Mouse (Mus musculus) embryonic fibroblast, embryonic 13.5 days (primary cell): ENCODE measurements around the gene Actb. TPM values are rescaled to one million over a fixed set of nuclear protein-coding genes. Genes with fewer than 3 reads are reported as not detected.

Experiments
- H3K27ac ChIP-seq: 2 replicates; pipeline ENCODE4 v1.5.1; 2012; ENCODE audit warnings: low read length, control low read depth, inconsistent platforms; ENCODE audit not compliant: insufficient read depth
- H3K4me1 ChIP-seq: 2 replicates; pipeline ENCODE4 v1.6.1; 2011; ENCODE audit warnings: low read length; ENCODE audit not compliant: control insufficient read depth, insufficient read depth
- H3K4me3 ChIP-seq: 2 replicates; pipeline ENCODE4 v1.5.1; 2011; ENCODE audit warnings: mild to moderate bottlenecking, control low read depth, low read length; ENCODE audit not compliant: insufficient read depth
- CTCF ChIP-seq: IDR thresholded peaks from 2 replicates; pipeline ENCODE4 v1.5.1; 2011; ENCODE audit warnings: mild to moderate bottlenecking, control low read depth, low read length, moderate library complexity, borderline replicate concordance; ENCODE audit not compliant: insufficient read depth
- POLR2A ChIP-seq: IDR thresholded peaks from 2 replicates; pipeline ENCODE4 v1.6.1; 2011; ENCODE audit warnings: low read depth, mild to moderate bottlenecking, control low read depth, low read length, moderate library complexity
- polyA plus RNA-seq: library from polyadenylated mRNA; stranded (reverse); fragments of >200 nt; gene quantifications from 2 replicates; pipeline ENCODE4 v1.2.4, GENCODE M21; 2011; ENCODE audit warnings: low read depth; ENCODE audit not compliant: missing spikeins, insufficient read length

Actb gene
- polyA plus RNA-seq, 1 experiment = 7,994 TPM

GRCm38 (mm10) chr5:142911629-142912028 is 5.1 kb upstream of the Actb start:
- TF ChIP-seq CTCF (no peak), POLR2A (no peak)
- Histone ChIP-seq H3K4me3 (no peak overlapping the region), H3K27ac (no peak overlapping the region), H3K4me1 (peaks cover 17% of the 10 kb centered on the region)

GRCm38 (mm10) chr5:142909576-142910278 is 3.2 kb upstream of the Actb start:
- Histone ChIP-seq H3K4me3 (no peak overlapping the region), H3K27ac (peak overlapping the region; percentile 69), H3K4me1 (peaks cover 17% of the 10 kb centered on the region)
- no peak for TF ChIP-seq POLR2A
- TF ChIP-seq CTCF = no peak

- no peak for TF ChIP-seq POLR2A
- TF ChIP-seq CTCF = no peak
- Histone ChIP-seq H3K4me1 (peaks cover 17% of the 10 kb centered on the region), H3K27ac (peak overlapping the region; percentile 92), H3K4me3 (no peak overlapping the region)
These were observed 2.5 kb upstream of the Actb start for GRCm38 (mm10) chr5:142908941-142909575.

GRCm38 (mm10) chr5:142907803-142908559 is 1.4 kb upstream of the Actb start:
- no peak overlapping the region for H3K4me3 ChIP-seq
- TF ChIP-seq POLR2A = no peak
- TF ChIP-seq CTCF = no peak
- H3K4me1 ChIP-seq = peaks cover 17% of the 10 kb centered on the region
- H3K27ac ChIP-seq = peak overlapping the region; percentile 92

GRCm38 (mm10) chr5:142907048-142907802 is 671 bp upstream of the Actb start:
- Histone ChIP-seq H3K4me3 (peak overlapping the region; percentile 23), H3K4me1 (peaks cover 17% of the 10 kb centered on the region), H3K27ac (peak overlapping the region; percentile 92)
- peak; percentile 56 for TF ChIP-seq POLR2A
- TF ChIP-seq CTCF = no peak

- TF ChIP-seq CTCF (peak; percentile 32; the same call in 1 of the 2 replicates), POLR2A (peak; percentile 61)
- Histone ChIP-seq H3K27ac (peak overlapping the region; percentile 99), H3K4me1 (peaks cover 17% of the 10 kb centered on the region), H3K4me3 (peak overlapping the region; percentile 86)
These were observed 626 bp downstream of the Actb start for GRCm38 (mm10) chr5:142905725-142906531.

- Histone ChIP-seq H3K4me3 (peak overlapping the region; percentile 86), H3K27ac (peak overlapping the region; percentile 99), H3K4me1 (peaks cover 17% of the 10 kb centered on the region)
- TF ChIP-seq POLR2A (no peak; the same call in 1 of the 2 replicates), CTCF (no peak)
These were observed 1.4 kb downstream of the Actb start for GRCm38 (mm10) chr5:142905038-142905695.

DNA sequence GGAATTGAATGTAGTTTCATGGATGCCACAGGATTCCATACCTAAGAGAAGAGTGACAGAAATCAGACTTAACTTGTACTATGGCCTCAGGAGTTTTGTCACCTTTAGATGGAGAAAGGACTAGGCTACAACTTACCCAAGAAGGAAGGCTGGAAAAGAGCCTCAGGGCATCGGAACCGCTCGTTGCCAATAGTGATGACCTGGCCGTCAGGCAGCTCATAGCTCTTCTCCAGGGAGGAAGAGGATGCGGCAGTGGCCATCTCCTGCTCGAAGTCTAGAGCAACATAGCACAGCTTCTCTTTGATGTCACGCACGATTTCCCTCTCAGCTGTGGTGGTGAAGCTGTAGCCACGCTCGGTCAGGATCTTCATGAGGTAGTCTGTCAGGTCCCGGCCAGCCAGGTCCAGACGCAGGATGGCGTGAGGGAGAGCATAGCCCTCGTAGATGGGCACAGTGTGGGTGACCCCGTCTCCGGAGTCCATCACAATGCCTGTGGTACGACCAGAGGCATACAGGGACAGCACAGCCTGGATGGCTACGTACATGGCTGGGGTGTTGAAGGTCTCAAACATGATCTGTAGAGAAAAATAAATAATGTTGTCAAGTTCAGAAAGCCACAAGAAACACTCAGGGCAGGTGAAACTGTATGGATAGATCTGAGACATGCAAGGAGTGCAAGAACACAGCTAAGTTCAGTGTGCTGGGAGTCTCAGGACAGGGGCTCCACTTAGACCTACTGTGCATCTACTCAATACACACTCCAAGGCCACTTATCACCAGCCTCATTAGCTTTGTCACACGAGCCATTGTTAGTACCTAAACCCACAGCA is 2.1 kb downstream of the Actb start:
- Histone ChIP-seq H3K4me1 (peaks cover 13% of the 10 kb centered on the region), H3K4me3 (peak overlapping the region; percentile 86), H3K27ac (peak overlapping the region; percentile 99)
- peak; percentile 62 for TF ChIP-seq POLR2A
- no peak for TF ChIP-seq CTCF
